Mouse (Mus musculus) neural tube, embryonic 12.5 days (tissue): ENCODE measurements around the gene Katnbl1. TPM values are rescaled to one million over a fixed set of nuclear protein-coding genes. Genes with fewer than 3 reads are reported as not detected.

Source experiments
- ATAC-seq: fragments of 200-750 bp; cut with Nextera tagmentation; 2 replicates; pipeline ENCODE4 v1.8.0; 2017; ENCODE audit warnings: low read depth, mild to moderate bottlenecking, moderate TSS enrichment, moderate library complexity; ENCODE audit not compliant: low FRiP score
- H3K27ac ChIP-seq: fragments of 300-500 bp; sonication (generic); 2 replicates; pipeline ENCODE4 v1.5.1; 2016
- H3K27me3 ChIP-seq: fragments of 300-500 bp; sonication (generic); replicated peaks from 2 replicates; pipeline ENCODE4 v1.6.1; 2016; ENCODE audit warnings: mild to moderate bottlenecking
- H3K36me3 ChIP-seq: fragments of 300-500 bp; sonication (generic); 2 replicates; pipeline ENCODE4 v1.6.1; 2016; ENCODE audit warnings: mild to moderate bottlenecking
- H3K4me1 ChIP-seq: fragments of 300-500 bp; sonication (generic); 2 replicates; pipeline ENCODE4 v1.6.1; 2016
- H3K4me2 ChIP-seq: fragments of 300-500 bp; sonication (generic); replicated peaks from 2 replicates; pipeline ENCODE4 v1.6.1; 2016; ENCODE audit warnings: mild to moderate bottlenecking
- H3K4me3 ChIP-seq: fragments of 300-500 bp; sonication (generic); 2 replicates; pipeline ENCODE4 v1.5.1; 2016
- H3K9ac ChIP-seq: fragments of 300-500 bp; sonication (generic); 2 replicates; pipeline ENCODE4 v1.6.1; 2016; ENCODE audit warnings: mild to moderate bottlenecking
- H3K9me3 ChIP-seq: fragments of 300-500 bp; sonication (generic); 2 replicates; pipeline ENCODE4 v1.6.1; 2016; ENCODE audit warnings: mild to moderate bottlenecking
- WGBS: fragments of 180-500 bp; shearing (Covaris S2); methylation state at CpG from one replicate; pipeline ENCODE4 v1.1.7; 2016; 5-methylcytosine and 5-hydroxymethylcytosine counted together
- polyA plus RNA-seq: library from polyadenylated mRNA; unstranded; fragments of >200 nt; fragmentation: Nextera tagmentation; extraction: Ambion mirVana; gene quantifications from 2 replicates; pipeline ENCODE4 v1.2.1, GENCODE M21; 2016

The Katnbl1 gene
- polyA plus RNA-seq, 1 experiment from 2014 or later = 48.8 TPM

DNA sequence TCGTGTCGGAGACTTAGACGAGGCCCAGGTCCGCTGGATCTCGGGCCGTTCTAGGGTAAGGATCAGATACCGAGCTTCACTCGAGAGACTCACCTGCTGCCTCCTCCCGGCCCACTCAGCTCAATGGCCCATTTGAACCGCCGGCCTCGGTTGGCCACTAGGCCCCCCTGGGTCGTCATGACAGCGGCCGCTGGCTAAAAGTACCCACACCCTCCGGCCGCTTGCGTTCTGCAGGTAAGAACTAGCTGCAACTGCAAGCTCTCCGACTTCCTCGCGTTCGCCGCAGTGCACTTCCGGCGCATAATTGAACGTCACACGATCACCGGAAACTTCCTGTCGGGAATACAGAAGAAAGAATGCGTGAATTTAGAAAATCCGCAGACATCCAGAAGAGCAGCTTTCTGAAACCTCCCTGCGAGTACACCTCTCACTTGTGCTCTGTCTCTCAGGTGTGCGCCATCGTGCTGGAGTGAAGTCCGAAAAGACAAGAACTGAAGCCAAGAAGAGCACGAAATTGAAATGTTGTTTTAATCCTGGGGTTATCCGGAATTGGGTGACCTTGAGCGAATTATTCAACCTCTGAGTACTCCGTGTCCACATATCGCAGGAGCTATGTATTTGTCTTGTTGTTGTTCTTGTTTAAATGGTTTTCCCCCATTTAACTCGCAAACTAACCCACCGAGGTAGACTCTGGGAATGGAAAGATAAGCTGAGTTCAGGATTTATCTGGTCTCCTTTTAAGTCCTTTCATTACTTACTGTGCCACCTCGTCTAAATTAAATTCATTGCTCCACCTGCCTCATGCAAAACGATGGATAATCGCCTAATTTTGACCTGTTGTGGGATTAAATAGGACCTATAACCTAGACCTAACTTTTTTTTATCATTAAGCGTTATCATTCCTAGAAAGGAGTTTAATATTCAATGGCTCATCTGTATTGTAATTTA is 11.0 kb upstream of the Katnbl1 start, which contains the start of gene Emc4:
Emc4 (minus strand) TSS at position 302 of the 948 bp plus-strand sequence.
- H3K4me1 ChIP-seq = peaks cover 10% of the 10 kb centered on the region
- 2% methylated on average over 46 of the region's 46 CpGs for WGBS
- H3K27me3 ChIP-seq = no peaks in the 10 kb centered on the region
- no peak within 1 kb of the TSS for H3K27ac ChIP-seq
- peak within 1 kb of the TSS; percentile 84 for H3K4me3 ChIP-seq
- ATAC-seq = peak; percentile 91
- peaks cover 13% of the 10 kb centered on the region; the same call in 1 of the 2 replicates for H3K36me3 ChIP-seq
- no peaks in the 10 kb centered on the region for H3K9me3 ChIP-seq
- H3K9ac ChIP-seq = peak within 1 kb of the TSS; percentile 77
- peak within 1 kb of the TSS; percentile 94 for H3K4me2 ChIP-seq

DNA sequence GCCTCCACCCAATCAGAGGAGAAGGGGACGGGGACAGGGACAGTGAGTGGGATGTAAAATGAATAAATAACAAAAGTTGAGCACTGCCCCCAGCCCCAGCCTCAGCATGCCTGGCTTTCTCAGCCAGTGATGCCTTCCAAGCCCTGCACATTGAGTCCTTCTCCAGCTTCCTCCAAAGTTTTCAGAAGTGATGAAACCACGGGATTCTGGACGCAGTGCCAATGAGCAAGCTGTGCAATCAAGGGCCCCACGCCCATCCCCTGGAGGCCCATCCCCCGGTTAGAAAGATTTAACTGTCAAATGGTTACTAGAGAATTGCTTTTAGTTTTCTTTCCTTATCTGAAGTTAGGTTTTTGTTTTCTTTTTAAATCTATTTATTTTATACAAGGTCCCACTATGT is 9.1 kb upstream of the Katnbl1 start:
- H3K36me3 ChIP-seq = no peaks in the 10 kb centered on the region
- no peak overlapping the region for H3K27ac ChIP-seq
- ATAC-seq = no peak
- no peak overlapping the region for H3K4me3 ChIP-seq
- H3K9me3 ChIP-seq = no peaks in the 10 kb centered on the region
- H3K27me3 ChIP-seq = no peaks in the 10 kb centered on the region; the same call in none of the 2 replicates
- H3K4me1 ChIP-seq = peaks cover 10% of the 10 kb centered on the region
- no peak overlapping the region for H3K4me2 ChIP-seq
- no peak overlapping the region for H3K9ac ChIP-seq
- 66% methylated on average over 5 of the region's 5 CpGs for WGBS

DNA sequence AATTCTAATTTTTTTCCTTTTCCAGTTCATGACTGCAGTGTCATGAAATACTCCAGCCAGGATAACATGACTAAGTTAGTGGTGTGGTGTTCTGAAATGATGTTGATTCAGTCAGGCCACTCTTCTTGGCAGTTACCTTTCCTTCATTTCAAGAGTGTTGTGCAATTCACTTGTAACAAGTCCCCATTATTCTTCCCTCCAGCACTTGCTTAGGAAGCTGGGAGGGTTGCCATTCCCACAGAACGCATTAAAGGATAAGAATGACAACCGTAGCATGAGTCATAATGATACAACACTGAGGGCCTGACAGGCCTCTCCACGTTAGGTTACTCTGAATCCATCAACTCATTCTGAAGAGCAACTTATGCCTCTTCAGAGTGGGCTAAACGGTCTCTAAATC is 5.9 kb upstream of the Katnbl1 start:
- ATAC-seq = no peak
- no peaks in the 10 kb centered on the region for H3K4me1 ChIP-seq
- no peak overlapping the region for H3K4me3 ChIP-seq
- WGBS = 56% methylated on average over 4 of the region's 4 CpGs
- H3K4me2 ChIP-seq = no peak overlapping the region
- H3K27me3 ChIP-seq = no peaks in the 10 kb centered on the region; the same call in none of the 2 replicates
- no peak overlapping the region for H3K9ac ChIP-seq
- H3K9me3 ChIP-seq = no peaks in the 10 kb centered on the region
- H3K27ac ChIP-seq = no peak overlapping the region
- H3K36me3 ChIP-seq = no peaks in the 10 kb centered on the region

DNA sequence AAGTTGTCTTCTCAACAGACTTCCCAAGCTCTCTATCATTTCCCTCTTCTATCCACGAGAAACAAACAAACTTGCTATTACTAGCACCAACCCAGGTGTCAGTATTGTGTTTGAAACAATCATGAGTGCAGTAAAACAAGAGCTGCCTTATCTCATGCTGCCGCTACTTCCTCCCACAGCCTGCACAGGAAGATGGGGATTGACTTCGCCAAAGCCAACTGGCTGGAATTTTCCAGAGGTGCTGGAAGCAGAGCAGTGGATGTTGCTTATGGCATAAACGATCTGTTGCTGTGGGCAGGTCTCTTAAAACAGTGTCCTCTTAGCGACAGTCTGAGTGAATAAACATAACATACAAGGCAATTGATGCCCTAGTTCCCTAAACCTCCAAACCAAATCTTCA is 4.4 kb upstream of the Katnbl1 start:
- H3K9me3 ChIP-seq = no peaks in the 10 kb centered on the region
- no peak overlapping the region for H3K4me3 ChIP-seq
- H3K27ac ChIP-seq = no peak overlapping the region
- no peaks in the 10 kb centered on the region; the same call in none of the 2 replicates for H3K27me3 ChIP-seq
- H3K9ac ChIP-seq = no peak overlapping the region
- 69% methylated on average over 5 of the region's 5 CpGs for WGBS
- no peak overlapping the region for H3K4me2 ChIP-seq
- no peaks in the 10 kb centered on the region for H3K36me3 ChIP-seq
- no peaks in the 10 kb centered on the region for H3K4me1 ChIP-seq
- ATAC-seq = no peak

DNA sequence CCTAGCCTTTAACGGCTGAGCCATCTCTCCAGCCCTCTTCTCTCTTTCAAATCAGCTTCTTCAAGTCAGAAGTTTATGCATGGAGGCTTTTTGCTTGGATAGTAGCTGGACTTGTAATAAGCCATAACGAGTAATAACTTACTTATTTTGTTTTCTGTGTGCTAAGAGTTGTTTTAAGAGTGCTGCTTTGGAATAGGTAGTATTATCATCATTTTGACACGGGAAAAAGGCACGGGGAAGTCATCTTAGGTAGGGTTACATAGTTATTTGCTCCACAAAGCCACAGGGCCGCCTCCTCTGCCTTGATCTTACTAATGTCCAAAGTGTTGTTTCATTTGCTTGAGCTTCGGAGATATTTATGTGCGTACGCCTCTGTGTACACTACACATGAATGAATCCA is 1.1 kb downstream of the Katnbl1 start:
- Histone ChIP-seq H3K27me3 (no peaks in the 10 kb centered on the region), H3K27ac (no peak overlapping the region), H3K4me1 (peaks cover 5% of the 10 kb centered on the region), H3K4me2 (peak overlapping the region; percentile 65), H3K9ac (peak overlapping the region; percentile 89), H3K4me3 (peak overlapping the region; percentile 96), H3K9me3 (no peaks in the 10 kb centered on the region), H3K36me3 (no peaks in the 10 kb centered on the region)
- 53% methylated on average over 8 of the region's 8 CpGs for WGBS
- no peak for ATAC-seq

DNA sequence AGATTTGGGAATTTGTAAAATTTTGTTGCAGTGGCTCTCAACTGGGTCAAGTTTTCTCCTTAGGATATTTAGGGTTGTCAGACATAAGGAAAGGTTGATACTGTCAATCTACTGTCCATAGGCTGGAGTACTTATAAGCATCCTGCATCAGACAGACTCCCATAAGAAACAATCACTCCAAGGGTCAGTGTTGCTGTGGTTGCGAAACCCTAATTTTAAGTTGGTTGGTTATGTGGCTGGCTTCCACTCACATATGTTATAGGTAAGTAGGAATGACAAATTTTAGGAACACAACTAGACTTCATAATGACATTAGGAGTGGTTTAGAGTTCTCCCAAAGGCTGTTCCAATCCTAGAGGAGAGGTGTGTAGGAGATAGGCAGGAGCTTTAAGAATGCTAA is 2.2 kb downstream of the Katnbl1 start:
- 100% methylated on average over 1 of the region's 1 CpGs for WGBS
- Histone ChIP-seq H3K9me3 (no peaks in the 10 kb centered on the region), H3K27me3 (no peaks in the 10 kb centered on the region), H3K27ac (no peak overlapping the region), H3K36me3 (no peaks in the 10 kb centered on the region), H3K4me2 (no peak overlapping the region), H3K4me1 (peaks cover 5% of the 10 kb centered on the region), H3K4me3 (no peak overlapping the region), H3K9ac (no peak overlapping the region)
- no peak for ATAC-seq

DNA sequence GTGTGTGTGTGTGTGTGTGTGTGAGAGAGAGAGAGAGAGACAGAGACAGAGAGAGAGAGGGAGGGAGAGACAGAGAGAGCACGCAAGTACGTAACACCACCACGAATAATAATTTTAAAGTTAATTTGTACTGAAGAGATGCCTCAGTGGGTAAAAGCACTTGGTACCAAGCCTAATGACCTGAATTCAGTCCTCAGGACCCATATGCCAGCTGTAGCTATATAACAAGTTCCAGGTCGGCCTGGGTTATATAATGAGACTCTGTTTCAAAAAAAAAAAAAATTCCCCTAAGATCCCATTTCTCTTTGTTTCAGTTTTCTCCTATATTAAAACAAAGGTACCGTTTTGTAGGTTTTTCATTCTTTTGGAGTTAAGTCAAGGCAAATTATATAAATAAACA is 11.8 kb downstream of the Katnbl1 start:
- ATAC-seq = no peak

DNA sequence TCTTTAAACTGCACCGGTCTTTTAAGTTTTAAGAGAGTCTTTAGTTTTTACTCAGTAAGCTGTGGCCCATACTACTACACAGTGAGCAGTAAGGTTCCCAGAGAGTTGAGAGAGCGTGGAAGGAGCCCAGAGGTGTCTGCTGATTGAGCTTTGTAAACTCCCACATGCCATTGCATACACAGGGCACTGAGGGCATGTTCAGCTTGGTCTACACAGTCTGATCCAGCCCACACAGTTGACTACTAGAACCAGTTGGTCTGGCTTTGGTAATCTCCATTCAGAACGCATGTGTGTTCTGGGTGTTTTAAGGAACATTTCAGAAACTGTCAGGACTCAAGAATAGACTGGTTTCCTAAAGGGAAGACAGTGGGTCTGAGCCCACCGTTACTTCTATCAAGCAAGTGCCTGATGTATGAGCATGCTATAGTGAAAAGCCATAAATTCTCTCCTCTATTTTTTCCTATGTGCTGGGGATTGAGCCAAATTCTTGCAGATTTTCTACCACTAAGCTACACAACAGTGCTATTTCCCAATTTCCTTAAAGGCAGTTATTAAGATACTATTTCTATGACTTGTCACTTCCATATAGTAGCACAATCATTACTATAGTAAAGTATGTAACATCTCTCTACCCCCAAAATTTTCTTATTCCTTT is 12.5 kb downstream of the Katnbl1 start:
- H3K36me3 ChIP-seq = no peaks in the 10 kb centered on the region

More for the DNA sequence above, 11.8 kb downstream of the Katnbl1 start:
- no peaks in the 10 kb centered on the region for H3K4me1 ChIP-seq
- H3K4me3 ChIP-seq = no peak overlapping the region
- H3K4me2 ChIP-seq = no peak overlapping the region
- H3K27ac ChIP-seq = no peak overlapping the region
- H3K9ac ChIP-seq = no peak overlapping the region
- H3K36me3 ChIP-seq = no peaks in the 10 kb centered on the region
- H3K27me3 ChIP-seq = no peaks in the 10 kb centered on the region
- H3K9me3 ChIP-seq = no peaks in the 10 kb centered on the region
- 92% methylated on average over 5 of the region's 5 CpGs for WGBS

DNA sequence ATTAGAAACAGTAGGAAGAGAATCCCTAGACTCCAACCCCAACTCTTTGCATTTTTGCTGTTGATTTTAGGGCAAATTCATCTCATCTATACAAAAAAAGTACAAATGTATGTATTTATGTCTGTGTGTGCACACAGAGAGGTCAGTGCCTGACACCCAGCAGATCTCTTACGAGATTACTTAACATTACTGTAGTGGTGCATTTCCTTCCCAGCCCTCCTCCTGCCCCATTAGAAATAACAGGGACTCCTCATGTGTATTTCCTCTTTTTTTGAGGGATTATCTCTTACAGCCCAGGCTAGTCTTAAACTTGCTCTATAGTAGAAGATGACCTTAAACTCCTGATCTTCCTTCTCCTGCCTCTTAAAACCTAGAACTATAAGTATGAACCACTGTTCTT is 13.7 kb downstream of the Katnbl1 start:
- Histone ChIP-seq H3K9me3 (no peaks in the 10 kb centered on the region), H3K27ac (no peak overlapping the region), H3K4me3 (no peak overlapping the region), H3K4me2 (no peak overlapping the region), H3K36me3 (no peaks in the 10 kb centered on the region), H3K9ac (no peak overlapping the region), H3K4me1 (no peaks in the 10 kb centered on the region), H3K27me3 (no peaks in the 10 kb centered on the region)
- ATAC-seq = no peak
- WGBS = 94% methylated on average over 1 of the region's 1 CpGs

More for the DNA sequence above, 12.5 kb downstream of the Katnbl1 start:
- no peak overlapping the region for H3K4me3 ChIP-seq
- H3K27ac ChIP-seq = no peak overlapping the region
- H3K4me1 ChIP-seq = no peaks in the 10 kb centered on the region
- H3K27me3 ChIP-seq = no peaks in the 10 kb centered on the region
- no peak overlapping the region for H3K4me2 ChIP-seq
- no peak for ATAC-seq
- 93% methylated on average over 4 of the region's 4 CpGs for WGBS
- H3K9me3 ChIP-seq = no peaks in the 10 kb centered on the region
- no peak overlapping the region for H3K9ac ChIP-seq

DNA sequence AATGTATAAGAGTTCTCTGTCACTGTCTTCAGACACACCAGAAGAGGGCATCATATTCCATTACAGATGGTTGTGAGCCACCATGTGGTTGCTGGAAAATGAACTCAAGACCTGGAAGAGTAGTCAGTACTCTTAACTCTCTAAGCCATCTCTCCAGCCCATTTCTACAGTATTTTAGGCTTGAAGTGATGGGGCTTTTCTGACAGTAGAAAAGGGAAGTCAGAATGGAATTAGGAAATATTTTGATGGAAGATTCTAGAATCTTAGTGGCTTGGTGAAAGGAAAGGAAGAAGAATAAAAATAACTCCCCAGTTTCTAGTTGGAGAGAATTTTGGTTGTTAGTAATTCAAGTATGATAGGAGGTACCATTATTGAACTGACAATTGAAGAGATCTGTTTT is 14.9 kb downstream of the Katnbl1 start:
- Histone ChIP-seq H3K27me3 (no peaks in the 10 kb centered on the region), H3K4me1 (no peaks in the 10 kb centered on the region), H3K27ac (no peak overlapping the region), H3K9me3 (no peaks in the 10 kb centered on the region), H3K36me3 (no peaks in the 10 kb centered on the region), H3K9ac (no peak overlapping the region), H3K4me2 (no peak overlapping the region), H3K4me3 (no peak overlapping the region)
- no peak for ATAC-seq

DNA sequence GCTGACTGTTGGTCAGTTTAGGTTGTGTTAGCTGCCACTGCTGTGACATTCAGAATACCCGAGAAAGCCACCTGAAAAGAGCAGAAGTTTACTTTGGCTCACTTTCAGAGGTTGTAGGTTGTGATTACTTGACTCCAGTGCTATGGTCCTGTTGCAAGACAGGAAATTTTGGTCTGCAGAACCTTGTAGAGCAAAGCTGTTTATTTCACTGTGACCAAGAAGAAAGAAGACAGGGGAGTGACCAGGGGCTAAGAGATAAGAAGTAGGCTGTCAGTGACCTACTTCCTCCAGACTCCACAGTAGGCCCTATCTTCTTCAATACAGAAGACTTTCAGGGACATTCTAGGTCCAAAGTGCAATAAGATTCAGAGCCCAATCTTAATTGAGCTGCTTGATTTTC is 17.6 kb downstream of the Katnbl1 start:
- no peaks in the 10 kb centered on the region for H3K4me1 ChIP-seq
- 68% methylated on average over 1 of the region's 1 CpGs for WGBS
- no peak overlapping the region for H3K4me2 ChIP-seq
- H3K27ac ChIP-seq = no peak overlapping the region
- H3K9me3 ChIP-seq = no peaks in the 10 kb centered on the region
- no peaks in the 10 kb centered on the region for H3K36me3 ChIP-seq
- no peak for ATAC-seq
- H3K27me3 ChIP-seq = no peaks in the 10 kb centered on the region
- H3K4me3 ChIP-seq = no peak overlapping the region
- H3K9ac ChIP-seq = no peak overlapping the region

DNA sequence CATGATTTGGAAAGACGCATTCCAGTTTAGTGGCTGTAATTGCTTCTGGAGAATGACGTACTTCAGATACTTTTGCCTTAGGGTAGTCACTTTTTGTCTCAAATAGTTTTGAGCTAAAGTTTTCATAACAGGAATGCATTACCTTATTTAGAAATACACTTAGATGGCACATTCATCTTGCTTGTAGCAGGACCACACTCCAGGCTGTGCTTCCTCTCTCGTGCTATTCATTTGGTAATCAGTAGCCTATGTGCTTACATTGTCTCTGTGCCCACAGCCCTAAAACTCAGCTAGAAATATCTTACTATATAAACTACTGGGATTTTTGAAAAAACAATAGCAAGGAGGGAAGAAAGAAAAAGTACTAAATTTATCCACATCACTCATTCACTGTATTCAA is 28.0 kb downstream of the Katnbl1 start:
- H3K4me3 ChIP-seq = no peak overlapping the region
- no peak for ATAC-seq
- H3K36me3 ChIP-seq = peaks cover 22% of the 10 kb centered on the region; the same call in 1 of the 2 replicates
- H3K27ac ChIP-seq = no peak overlapping the region
- H3K4me2 ChIP-seq = no peak overlapping the region
- no peak overlapping the region for H3K9ac ChIP-seq
- no peaks in the 10 kb centered on the region for H3K4me1 ChIP-seq
- no peaks in the 10 kb centered on the region for H3K9me3 ChIP-seq
- 92% methylated on average over 3 of the region's 3 CpGs for WGBS
- H3K27me3 ChIP-seq = no peaks in the 10 kb centered on the region
